Mouse (Mus musculus) embryonic facial prominence, embryonic 15.5 days (tissue): Measurements from ENCODE around the gene Fes. TPM values are rescaled to one million over a fixed set of nuclear protein-coding genes. Genes with fewer than 3 reads are reported as not detected.

ENCODE experiments used
- polyA plus RNA-seq: library from polyadenylated mRNA; unstranded; fragments of >200 nt; fragmentation: Nextera tagmentation; extraction: Ambion mirVana; gene quantifications from 2 replicates; pipeline ENCODE4 v1.2.1, GENCODE M21; 2015

Fes gene
- polyA plus RNA-seq, 1 experiment from 2014 or later = 16.4 TPM

Other genes starting within 250 kb of the Fes start
- gene Sema4b, start 201.1 kb downstream of the Fes start, polyA plus RNA-seq = 23.0 and 25.2 TPM in 2 replicates
- gene Cib1, start 155.1 kb downstream of the Fes start, polyA plus RNA-seq = 96.8 and 108 TPM in 2 replicates
- gene Gdpgp1, start 155.1 kb downstream of the Fes start, polyA plus RNA-seq = 4.1 TPM in 2 replicates
- gene Ttll13, start 141.6 kb downstream of the Fes start, polyA plus RNA-seq = 1.3 and 1.6 TPM in 2 replicates
- 51.2 and 54.9 TPM in 2 replicates for gene Ngrn, start 126.7 kb downstream of the Fes start, polyA plus RNA-seq
- 12.3 and 17.1 TPM in 2 replicates for gene Vps33b, start 118.3 kb downstream of the Fes start, polyA plus RNA-seq
- gene Prc1, start 93.5 kb downstream of the Fes start, polyA plus RNA-seq = 109 TPM in 2 replicates
- gene Rccd1, start 63.5 kb downstream of the Fes start, polyA plus RNA-seq = 10.4 and 10.8 TPM in 2 replicates
- 55.6 and 57.7 TPM in 2 replicates for gene Unc45a, start 46.9 kb downstream of the Fes start, polyA plus RNA-seq
- 22.9 and 25.4 TPM in 2 replicates for gene Hddc3, start 44.8 kb downstream of the Fes start, polyA plus RNA-seq
- gene Man2a2, start 16.6 kb downstream of the Fes start, polyA plus RNA-seq = 24.8 and 25.2 TPM in 2 replicates
- gene Furin, start 17.5 kb upstream of the Fes start, polyA plus RNA-seq = 16.0 and 16.7 TPM in 2 replicates
- gene Blm, start 147.2 kb upstream of the Fes start, polyA plus RNA-seq = 17.5 and 18.5 TPM in 2 replicates